Mouse (Mus musculus) ES-Bruce4 (cell line): ENCODE results near the gene Gp1ba. TPM values are rescaled to one million over a fixed set of nuclear protein-coding genes. Genes with fewer than 3 reads are reported as not detected.

ENCODE experiments used
- H3K27ac ChIP-seq: 2 replicates; pipeline ENCODE4 v1.5.1; 2012; ENCODE audit warnings: low read length, inconsistent platforms; ENCODE audit not compliant: insufficient read depth
- H3K27me3 ChIP-seq: 2 replicates; pipeline ENCODE4 v1.6.1; 2012; ENCODE audit warnings: mild to moderate bottlenecking, low read length, inconsistent platforms; ENCODE audit not compliant: control insufficient read depth, poor library complexity, insufficient read depth, severe bottlenecking
- H3K36me3 ChIP-seq: 2 replicates; pipeline ENCODE4 v1.6.1; 2012; ENCODE audit warnings: inconsistent platforms, mild to moderate bottlenecking, low read length, moderate library complexity; ENCODE audit not compliant: control insufficient read depth, poor library complexity, insufficient read depth, severe bottlenecking
- H3K4me1 ChIP-seq: one replicate; pipeline ENCODE4 v1.8.1; 2011; ENCODE audit warnings: low read length; ENCODE audit not compliant: control insufficient read depth, insufficient read depth
- H3K4me3 ChIP-seq: 2 replicates; pipeline ENCODE4 v1.5.1; 2011; ENCODE audit warnings: low read depth, mild to moderate bottlenecking, low read length
- H3K9ac ChIP-seq: 2 replicates; pipeline ENCODE4 v1.6.1; 2012; ENCODE audit warnings: low read depth, mild to moderate bottlenecking, inconsistent platforms; ENCODE audit not compliant: poor library complexity, severe bottlenecking
- H3K9me3 ChIP-seq: replicated peaks from 2 replicates; pipeline ENCODE4 v1.6.1; 2012; ENCODE audit warnings: mild to moderate bottlenecking, low read length, inconsistent platforms; ENCODE audit not compliant: control insufficient read depth, poor library complexity, insufficient read depth, severe bottlenecking
- CTCF ChIP-seq: IDR thresholded peaks from one replicate; pipeline ENCODE4 v1.8.1; 2011; ENCODE audit warnings: low read depth, low read length
- EP300 ChIP-seq: IDR thresholded peaks from 2 replicates; pipeline ENCODE4 v1.6.1; 2011; ENCODE audit warnings: low read depth, low read length; ENCODE audit not compliant: insufficient read depth
- POLR2A ChIP-seq: IDR thresholded peaks from one replicate; pipeline ENCODE4 v1.8.1; 2011; ENCODE audit warnings: low read length; ENCODE audit not compliant: insufficient read depth
- polyA plus RNA-seq: library from polyadenylated mRNA; stranded (reverse); fragments of >200 nt; gene quantifications from 2 replicates; pipeline ENCODE4 v1.2.4, GENCODE M21; 2011; ENCODE audit warnings: low read depth; ENCODE audit not compliant: missing spikeins, insufficient read depth, insufficient read length

Gp1ba gene
- polyA plus RNA-seq, 1 experiment: not detected

DNA sequence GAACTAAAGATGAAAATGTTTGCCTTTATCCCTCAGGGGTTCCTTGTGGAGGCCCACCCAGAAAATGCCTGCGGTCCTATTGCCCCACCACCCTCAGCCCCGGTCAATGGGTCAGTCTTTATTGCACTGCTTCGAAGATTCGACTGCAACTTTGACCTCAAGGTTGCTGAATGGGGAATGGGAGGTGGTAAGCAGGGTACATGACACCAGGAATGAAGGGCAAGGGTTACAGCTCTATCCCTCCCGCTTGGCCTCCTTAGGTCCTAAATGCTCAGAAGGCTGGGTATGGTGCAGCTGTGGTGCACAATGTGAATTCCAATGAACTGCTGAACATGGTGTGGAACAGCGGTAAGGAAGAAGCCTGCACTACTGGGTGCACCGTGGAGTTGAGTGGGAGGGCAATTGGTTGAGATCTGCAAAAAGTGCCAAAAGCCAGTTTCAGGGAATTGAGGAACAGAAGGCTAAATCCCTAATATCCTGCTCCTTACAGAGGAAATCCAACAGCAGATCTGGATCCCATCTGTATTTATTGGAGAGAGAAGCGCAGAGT lies 10.3 kb downstream of the Gp1ba start:
- no peak overlapping the region for H3K27ac ChIP-seq
- peaks cover 54% of the 10 kb centered on the region for H3K36me3 ChIP-seq
- no peak for TF ChIP-seq CTCF
- TF ChIP-seq EP300: no peak
- no peaks in the 10 kb centered on the region for H3K9me3 ChIP-seq
- H3K4me3 ChIP-seq: no peak overlapping the region
- no peak overlapping the region for H3K9ac ChIP-seq
- H3K4me1 ChIP-seq: peaks cover 2% of the 10 kb centered on the region
- no peaks in the 10 kb centered on the region for H3K27me3 ChIP-seq

GRCm38 (mm10) chr11:70650322-70651175 lies 11.6 kb downstream of the Gp1ba start:
- TF ChIP-seq EP300 (no peak), CTCF (no peak), POLR2A (no peak)
- H3K27ac ChIP-seq: peak overlapping the region; percentile 55
- H3K9me3 ChIP-seq: no peaks in the 10 kb centered on the region
- peaks cover 2% of the 10 kb centered on the region for H3K4me1 ChIP-seq
- no peak overlapping the region for H3K9ac ChIP-seq
- H3K36me3 ChIP-seq: peaks cover 45% of the 10 kb centered on the region
- no peaks in the 10 kb centered on the region for H3K27me3 ChIP-seq
- no peak overlapping the region for H3K4me3 ChIP-seq

DNA sequence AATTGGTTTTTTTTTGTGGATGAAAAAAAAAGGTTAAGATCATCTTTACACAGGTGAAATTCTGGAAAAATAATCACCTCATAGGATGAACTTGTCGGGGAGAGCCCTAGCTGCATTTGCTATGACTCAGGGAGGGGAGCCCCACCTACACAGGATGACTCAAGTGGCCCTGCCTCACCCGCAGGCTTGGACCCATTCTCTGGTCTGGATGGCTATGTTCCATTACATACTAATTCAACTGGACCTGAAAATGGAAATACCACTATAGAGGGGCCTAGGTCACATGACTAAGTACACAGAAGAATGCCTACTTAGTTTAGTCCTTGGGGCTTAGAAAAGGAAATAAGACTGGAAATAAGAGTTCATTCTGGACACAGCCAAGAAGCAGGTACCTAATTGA lies 12.5 kb downstream of the Gp1ba start:
- no peak overlapping the region for H3K27ac ChIP-seq
- no peak overlapping the region for H3K4me3 ChIP-seq
- no peaks in the 10 kb centered on the region for H3K9me3 ChIP-seq
- no peaks in the 10 kb centered on the region for H3K4me1 ChIP-seq
- no peak overlapping the region for H3K9ac ChIP-seq
- TF ChIP-seq CTCF (no peak), POLR2A (no peak), EP300 (no peak)
- peaks cover 45% of the 10 kb centered on the region for H3K36me3 ChIP-seq
- H3K27me3 ChIP-seq: no peaks in the 10 kb centered on the region

DNA sequence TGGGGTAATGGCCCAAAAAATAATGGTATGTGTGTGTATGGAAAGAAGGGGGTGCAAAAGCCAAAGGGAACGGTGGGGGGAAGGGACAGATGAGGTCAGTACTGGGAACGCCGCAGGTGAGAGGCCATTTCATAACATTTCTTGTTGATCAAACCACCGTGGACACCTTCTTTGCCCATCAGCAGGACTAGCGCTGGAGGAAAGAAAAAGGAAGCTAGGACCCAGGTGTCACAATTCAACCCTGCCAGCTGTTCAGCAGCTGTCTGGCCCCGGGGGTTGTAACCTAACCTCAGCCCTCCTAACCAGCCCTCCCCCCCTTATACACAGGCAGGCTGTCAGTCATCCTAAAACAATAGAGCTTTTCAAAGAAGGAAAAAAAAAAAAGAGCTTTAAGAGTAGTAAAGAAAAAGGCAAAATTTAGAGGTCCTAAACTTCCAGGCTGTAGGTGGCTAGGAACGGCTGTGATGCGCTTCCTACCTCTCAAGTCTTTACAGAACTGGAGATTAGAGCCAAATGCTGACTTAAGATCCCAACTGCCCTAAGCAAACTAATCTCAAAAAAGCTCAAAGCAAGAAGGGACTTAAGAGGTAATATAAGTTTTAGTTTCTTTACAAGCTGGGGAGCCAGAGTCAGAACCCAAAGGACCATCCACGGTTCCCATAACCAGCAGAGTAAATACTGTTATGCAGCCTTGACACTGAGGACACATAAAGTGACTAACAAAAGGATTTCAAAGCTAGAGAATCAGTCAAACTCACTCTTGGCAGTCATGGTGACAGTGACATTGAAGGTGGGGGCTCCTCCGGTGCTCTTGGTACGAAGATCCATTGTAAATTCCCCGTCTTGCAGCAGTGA lies 13.3 kb downstream of the Gp1ba start:
- Histone ChIP-seq H3K4me3 (peak overlapping the region; percentile 100), H3K9ac (peak overlapping the region; percentile 100), H3K9me3 (no peaks in the 10 kb centered on the region), H3K27me3 (no peaks in the 10 kb centered on the region), H3K4me1 (no peaks in the 10 kb centered on the region), H3K36me3 (peaks cover 45% of the 10 kb centered on the region), H3K27ac (peak overlapping the region; percentile 74)
- TF ChIP-seq CTCF: no peak
- no peak for TF ChIP-seq POLR2A
- TF ChIP-seq EP300: no peak

DNA sequence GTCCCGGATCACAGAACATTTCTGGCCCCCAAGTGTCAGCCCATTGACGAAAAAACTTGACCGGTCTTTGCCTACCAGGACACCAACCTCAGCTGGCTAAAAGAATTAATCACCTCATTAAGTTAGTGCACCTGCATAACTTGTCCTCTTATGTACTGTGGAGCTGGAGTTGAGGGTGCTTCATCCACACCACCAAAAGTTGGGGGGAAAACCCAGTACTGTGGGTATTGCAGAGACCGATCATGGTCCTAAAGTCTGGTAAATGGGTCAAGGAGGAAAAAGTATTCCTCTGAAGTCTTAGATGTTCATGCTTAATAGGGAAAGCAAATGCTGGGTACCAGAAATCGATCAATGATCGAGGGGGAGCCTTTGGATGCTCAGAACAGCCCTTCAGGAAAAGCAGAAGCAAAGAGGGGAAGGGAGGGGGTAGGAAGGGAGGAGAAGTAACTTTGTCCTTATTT lies 14.0 kb downstream of the Gp1ba start:
- H3K4me1 ChIP-seq: no peaks in the 10 kb centered on the region
- H3K9me3 ChIP-seq: no peaks in the 10 kb centered on the region
- peak overlapping the region; percentile 74 for H3K27ac ChIP-seq
- no peak for TF ChIP-seq CTCF
- TF ChIP-seq EP300: no peak
- TF ChIP-seq POLR2A: no peak
- H3K9ac ChIP-seq: peak overlapping the region; percentile 100
- H3K27me3 ChIP-seq: no peaks in the 10 kb centered on the region
- peaks cover 45% of the 10 kb centered on the region for H3K36me3 ChIP-seq
- peak overlapping the region; percentile 100 for H3K4me3 ChIP-seq
